Mouse (Mus musculus) lung, postnatal 0 days (tissue): ENCODE results near the gene Jam2.

Experiments
- CTCF ChIP-seq: IDR thresholded peaks from 2 replicates; pipeline ENCODE4 v1.5.1; 2016; ENCODE audit warnings: antibody characterized with exemption, mild to moderate bottlenecking
- EP300 ChIP-seq: IDR thresholded peaks from 2 replicates; pipeline ENCODE4 v1.6.1; 2016; ENCODE audit warnings: antibody characterized with exemption, mild to moderate bottlenecking, control low read depth

DNA sequence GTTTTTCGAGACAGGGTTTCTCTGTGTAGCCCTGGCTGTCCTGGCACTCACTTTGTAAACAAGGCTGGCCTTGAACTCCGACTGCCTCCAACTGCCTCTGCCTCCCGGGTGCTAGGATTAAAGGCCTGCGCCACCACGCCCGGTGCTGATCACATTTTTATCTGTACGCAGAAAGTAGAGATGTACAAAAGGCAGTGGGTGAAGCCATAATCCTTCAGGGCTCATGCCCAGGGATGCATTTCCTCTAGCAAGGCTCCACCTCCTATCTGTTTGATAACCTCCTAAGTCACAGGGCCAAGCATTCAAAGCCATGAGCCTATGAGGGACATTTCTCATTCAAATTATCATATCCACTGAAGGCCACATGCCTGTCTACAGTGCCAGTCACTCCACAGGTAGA is 34.0 kb downstream of the Jam2 start:
- TF ChIP-seq CTCF = no peak
- no peak for TF ChIP-seq EP300
